ENCODE assay signal across 8 mouse cellular contexts in the genomic region with DNA sequence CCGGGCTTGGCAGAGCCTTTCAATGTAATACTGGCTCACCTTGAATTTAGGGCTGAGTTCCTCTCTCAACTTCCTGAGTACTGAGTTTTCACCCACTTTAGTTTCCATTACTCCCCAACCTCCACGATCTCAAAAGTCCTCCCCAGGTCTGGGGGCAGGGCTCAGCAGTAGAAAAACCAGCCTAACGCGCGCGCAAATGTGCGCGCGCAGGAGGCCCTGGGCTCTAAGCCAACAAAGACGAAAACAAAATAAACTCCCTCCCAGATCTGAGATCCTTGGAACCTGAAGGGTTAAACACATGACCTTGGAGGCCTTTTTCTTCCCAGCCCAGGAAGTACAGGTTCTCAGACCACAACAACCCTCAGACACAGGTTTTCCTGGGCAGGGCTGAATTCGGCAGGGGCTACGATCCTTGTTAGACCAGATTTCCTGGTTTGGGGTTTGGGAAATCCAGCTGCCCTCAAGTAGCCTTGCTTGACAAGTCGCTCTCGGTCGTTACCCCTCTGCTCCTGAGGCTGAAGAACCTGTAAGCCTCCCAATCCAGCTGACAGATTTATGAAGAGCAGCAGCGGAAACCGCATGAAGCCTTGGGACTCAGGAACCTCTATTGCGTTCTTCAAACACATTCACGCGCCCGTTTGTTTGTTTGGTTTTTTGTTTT. TPM values are rescaled to one million over a fixed set of nuclear protein-coding genes. Genes with fewer than 3 reads are reported as not detected.
DNase-seq lines count a peak whose midpoint lies in the region; ATAC-seq and TF ChIP-seq lines count a peak whose summit lies in the region.

No protein-coding gene starts in this region.

- ATAC-seq in midbrain, postnatal 0 days (ENCODE audit: low FRiP score) = no peak
- ATAC-seq in midbrain, embryonic 15.5 days (replicated peaks) = no peak
- ATAC-seq in embryonic facial prominence, embryonic 15.5 days (ENCODE audit: insufficient number of reproducible peaks, low FRiP score, low TSS enrichment, low read depth) = no peak
- peak; percentile 49 for ATAC-seq in intestine, embryonic 16.5 days
- ATAC-seq in midbrain, embryonic 16.5 days = no peak

- no peaks in the 10 kb centered on the region for H3K27me3 ChIP-seq in midbrain, postnatal 0 days (ENCODE audit: insufficient read depth, low read length)
- no peaks in the 10 kb centered on the region for H3K27me3 ChIP-seq in midbrain, embryonic 15.5 days (replicated peaks)
- no peaks in the 10 kb centered on the region for H3K27me3 ChIP-seq in embryonic facial prominence, embryonic 15.5 days
- H3K27me3 ChIP-seq in intestine, embryonic 16.5 days (replicated peaks; ENCODE audit: control insufficient read depth, insufficient read depth, low read length) = no peaks in the 10 kb centered on the region
- no peaks in the 10 kb centered on the region for H3K27me3 ChIP-seq in midbrain, embryonic 16.5 days (ENCODE audit: control insufficient read depth, insufficient read depth, low read depth, low read length)

- no peaks in the 10 kb centered on the region for H3K4me1 ChIP-seq in midbrain, postnatal 0 days (ENCODE audit: insufficient read depth, low read length)
- H3K4me1 ChIP-seq in midbrain, embryonic 15.5 days = peaks cover 6% of the 10 kb centered on the region
- peaks cover 15% of the 10 kb centered on the region for H3K4me1 ChIP-seq in embryonic facial prominence, embryonic 15.5 days
- H3K4me1 ChIP-seq in intestine, embryonic 16.5 days (ENCODE audit: control insufficient read depth, insufficient read depth, low read length) = peaks cover 19% of the 10 kb centered on the region
- H3K4me1 ChIP-seq in lung, adult 2 months (ENCODE audit: control insufficient read depth, insufficient read depth, low read length) = peaks cover 6% of the 10 kb centered on the region
- peaks cover 3% of the 10 kb centered on the region; the same call in 1 of the 2 replicates for H3K4me1 ChIP-seq in midbrain, embryonic 16.5 days (ENCODE audit: control insufficient read depth, insufficient read depth, low read length)

- H3K4me2 ChIP-seq in midbrain, postnatal 0 days (ENCODE audit: low read depth, low read length, poor library complexity, severe bottlenecking) = 0 out of 2 replicates have a peak overlapping the region, but pooled peaks have one; percentile 12
- no peak overlapping the region for H3K4me2 ChIP-seq in midbrain, embryonic 15.5 days
- peak overlapping the region; percentile 43 for H3K4me2 ChIP-seq in embryonic facial prominence, embryonic 15.5 days (replicated peaks)
- H3K4me2 ChIP-seq in intestine, embryonic 16.5 days (ENCODE audit: low read depth, low read length) = peak overlapping the region; percentile 55
- no peak overlapping the region for H3K4me2 ChIP-seq in midbrain, embryonic 16.5 days (ENCODE audit: low read length)

- no peak for TF ChIP-seq CTCF in midbrain, postnatal 0 days (IDR thresholded peaks at IDR 0.05)
- no peak for TF ChIP-seq CTCF in lung, adult 2 months (IDR thresholded peaks at IDR 0.05; ENCODE audit: insufficient read depth, low read length)

- no peaks in the 10 kb centered on the region for H3K36me3 ChIP-seq in midbrain, postnatal 0 days (ENCODE audit: insufficient read depth, low read length)
- H3K36me3 ChIP-seq in midbrain, embryonic 15.5 days (replicated peaks) = no peaks in the 10 kb centered on the region
- H3K36me3 ChIP-seq in embryonic facial prominence, embryonic 15.5 days = no peaks in the 10 kb centered on the region
- no peaks in the 10 kb centered on the region for H3K36me3 ChIP-seq in intestine, embryonic 16.5 days (ENCODE audit: control insufficient read depth, insufficient read depth, low read length)
- no peaks in the 10 kb centered on the region for H3K36me3 ChIP-seq in midbrain, embryonic 16.5 days (ENCODE audit: control insufficient read depth, insufficient read depth, low read length)

- no peaks in the 10 kb centered on the region for H3K9me3 ChIP-seq in midbrain, postnatal 0 days (ENCODE audit: low read length)
- H3K9me3 ChIP-seq in midbrain, embryonic 15.5 days = no peaks in the 10 kb centered on the region
- no peaks in the 10 kb centered on the region for H3K9me3 ChIP-seq in embryonic facial prominence, embryonic 15.5 days (replicated peaks)
- H3K9me3 ChIP-seq in intestine, embryonic 16.5 days (ENCODE audit: control insufficient read depth, low read length) = no peaks in the 10 kb centered on the region
- no peaks in the 10 kb centered on the region for H3K9me3 ChIP-seq in midbrain, embryonic 16.5 days (replicated peaks; ENCODE audit: control insufficient read depth, low read length, poor library complexity, severe bottlenecking)

- H3K9ac ChIP-seq in midbrain, postnatal 0 days (replicated peaks; ENCODE audit: low read length, poor library complexity, severe bottlenecking) = no peak overlapping the region
- H3K9ac ChIP-seq in midbrain, embryonic 15.5 days = no peak overlapping the region
- H3K9ac ChIP-seq in embryonic facial prominence, embryonic 15.5 days = no peak overlapping the region
- peak overlapping the region; percentile 61 for H3K9ac ChIP-seq in intestine, embryonic 16.5 days (ENCODE audit: low read depth, low read length)
- H3K9ac ChIP-seq in midbrain, embryonic 16.5 days (ENCODE audit: low read depth, low read length) = no peak overlapping the region

- TF ChIP-seq POLR2A in lung, adult 2 months (IDR thresholded peaks at IDR 0.05; ENCODE audit: borderline replicate concordance, extremely low read depth, low read depth, low read length) = peak; percentile 41; the same call in 1 of the 2 replicates

- no peak overlapping the region for H3K27ac ChIP-seq in midbrain, postnatal 0 days (ENCODE audit: low read depth, low read length)
- H3K27ac ChIP-seq in midbrain, embryonic 15.5 days = no peak overlapping the region
- H3K27ac ChIP-seq in embryonic facial prominence, embryonic 15.5 days (replicated peaks) = peak overlapping the region; percentile 71
- peak overlapping the region; percentile 74 for H3K27ac ChIP-seq in intestine, embryonic 16.5 days (ENCODE audit: low read length)
- H3K27ac ChIP-seq in midbrain, embryonic 16.5 days (ENCODE audit: low read length) = no peak overlapping the region

- no peak for DNase-seq in midbrain, postnatal 0 days (ENCODE audit: low spot score)
- DNase-seq in lung, adult 2 months = peak; percentile 70
- peak; percentile 41 to 47 for DNase-seq in spleen, adult 18-20 months
- no peak for DNase-seq in cerebellum, postnatal 25 days

- no peak overlapping the region for H3K4me3 ChIP-seq in midbrain, postnatal 0 days (ENCODE audit: low read depth, low read length)
- no peak overlapping the region for H3K4me3 ChIP-seq in midbrain, embryonic 15.5 days
- H3K4me3 ChIP-seq in embryonic facial prominence, embryonic 15.5 days (replicated peaks) = peak overlapping the region; percentile 25
- peak overlapping the region; percentile 34 for H3K4me3 ChIP-seq in intestine, embryonic 16.5 days (ENCODE audit: low read length)
- peak overlapping the region; percentile 68 for H3K4me3 ChIP-seq in lung, adult 2 months (replicated peaks; ENCODE audit: extremely low read depth, low read depth, low read length)
- no peak overlapping the region for H3K4me3 ChIP-seq in midbrain, embryonic 16.5 days (ENCODE audit: low read depth, low read length)

- 60% methylated on average over 21 of the region's 21 CpGs for WGBS in midbrain, postnatal 0 days
- 59% methylated on average over 21 of the region's 21 CpGs for WGBS in midbrain, embryonic 15.5 days
- WGBS in embryonic facial prominence, embryonic 15.5 days = 28% methylated on average over 21 of the region's 21 CpGs
- WGBS in intestine, embryonic 16.5 days = 21% methylated on average over 21 of the region's 21 CpGs
- 8% methylated on average over 21 of the region's 21 CpGs for WGBS in lung, adult 2 months
- WGBS in midbrain, embryonic 16.5 days = 60% methylated on average over 21 of the region's 21 CpGs

RNA-seq across cellular contexts. Expression of a gene that starts 45.6 kb away (rescaled TPM):
- total RNA-seq in midbrain, postnatal 0 days (2014; rRNA removed) = 152 and 155 TPM in 2 replicates
- polyA plus RNA-seq in midbrain, postnatal 0 days (2015; fragmentation: Nextera tagmentation; extraction: Ambion mirVana) = 397 and 411 TPM in 2 replicates
- 387 and 390 TPM in 2 replicates for polyA plus RNA-seq in midbrain, embryonic 15.5 days (2015; fragmentation: Nextera tagmentation; extraction: Ambion mirVana)
- 418 and 468 TPM in 2 replicates for polyA plus RNA-seq in embryonic facial prominence, embryonic 15.5 days (2015; fragmentation: Nextera tagmentation; extraction: Ambion mirVana)
- 378 and 400 TPM in 2 replicates for polyA plus RNA-seq in intestine, embryonic 16.5 days (2015; fragmentation: Nextera tagmentation; extraction: Ambion mirVana)
- 55.5 and 85.0 TPM in 2 replicates for polyA plus RNA-seq in lung, adult 2 months (2012; rRNA removed)
- polyA plus RNA-seq in midbrain, embryonic 16.5 days (2015; fragmentation: Nextera tagmentation; extraction: Ambion mirVana) = 396 and 416 TPM in 2 replicates

Comparison
In these comparisons a context has a peak if more than half of its experiments do, and no peak if none do; other contexts are left out.
1. H3K4me2 ChIP-seq: peak in midbrain, postnatal 0 days (single experiment), embryonic facial prominence, embryonic 15.5 days (single experiment) and intestine, embryonic 16.5 days (single experiment); none in midbrain, embryonic 15.5 days (single experiment) and midbrain, embryonic 16.5 days (single experiment).
2. DNase-seq: peak in lung, adult 2 months (single experiment) and spleen, adult 18-20 months (2 of 2); none in midbrain, postnatal 0 days (single experiment) and cerebellum, postnatal 25 days (0 of 2).
3. H3K27ac ChIP-seq: peak in embryonic facial prominence, embryonic 15.5 days (single experiment) and intestine, embryonic 16.5 days (single experiment); none in midbrain, postnatal 0 days (single experiment), midbrain, embryonic 15.5 days (single experiment) and midbrain, embryonic 16.5 days (single experiment).
4. H3K4me3 ChIP-seq: peak in embryonic facial prominence, embryonic 15.5 days (single experiment), intestine, embryonic 16.5 days (single experiment) and lung, adult 2 months (single experiment); none in midbrain, postnatal 0 days (single experiment), midbrain, embryonic 15.5 days (single experiment) and midbrain, embryonic 16.5 days (single experiment).